Mouse (Mus musculus) liver, postnatal 0 days (tissue): ENCODE measurements around the gene Syngap1. TPM values are rescaled to one million over a fixed set of nuclear protein-coding genes. Genes with fewer than 3 reads are reported as not detected.
A peak's percentile ranks its signal among the peaks of the same experiment; 100 is the strongest.

Experiments
- ATAC-seq: fragments of 200-750 bp; cut with Nextera tagmentation; 2 replicates; pipeline ENCODE4 v1.8.0; 2017; ENCODE audit warnings: mild to moderate bottlenecking, moderate library complexity
- DNase-seq: peaks from one replicate; pipeline ENCODE4 v3.0.0-alpha.2; 2016
- H3K27ac ChIP-seq: fragments of 300-500 bp; sonication (generic); 2 replicates; pipeline ENCODE4 v1.5.1; 2014; ENCODE audit warnings: antibody characterized with exemption, moderate library complexity, mild to moderate bottlenecking, low read depth
- H3K27me3 ChIP-seq: fragments of 300-500 bp; sonication (generic); 2 replicates; pipeline ENCODE4 v1.6.1; 2014; ENCODE audit warnings: low read length, control low read depth, mixed read lengths; ENCODE audit not compliant: insufficient read depth
- H3K36me3 ChIP-seq: fragments of 300-500 bp; sonication (generic); replicated peaks from 2 replicates; pipeline ENCODE4 v1.6.1; 2014; ENCODE audit warnings: mild to moderate bottlenecking, control low read depth, low read length, moderate library complexity, mixed read lengths; ENCODE audit not compliant: insufficient read depth
- H3K4me1 ChIP-seq: fragments of 300-500 bp; sonication (generic); 2 replicates; pipeline ENCODE4 v1.6.1; 2014; ENCODE audit warnings: antibody characterized with exemption, mild to moderate bottlenecking, control low read depth; ENCODE audit not compliant: insufficient read depth
- H3K4me2 ChIP-seq: fragments of 300-500 bp; sonication (generic); 2 replicates; pipeline ENCODE4 v1.6.1; 2014; ENCODE audit warnings: low read depth, mild to moderate bottlenecking, low read length, moderate library complexity, mixed read lengths
- H3K4me3 ChIP-seq: fragments of 300-500 bp; sonication (generic); 2 replicates; pipeline ENCODE4 v1.5.1; 2014; ENCODE audit warnings: low read depth, low read length
- H3K9ac ChIP-seq: fragments of 300-500 bp; sonication (generic); replicated peaks from 2 replicates; pipeline ENCODE4 v1.6.1; 2014; ENCODE audit warnings: mild to moderate bottlenecking, moderate library complexity
- H3K9me3 ChIP-seq: fragments of 300-500 bp; sonication (generic); 2 replicates; pipeline ENCODE4 v1.6.1; 2016; ENCODE audit warnings: mild to moderate bottlenecking, control low read depth, low read length, mixed read lengths
- CTCF ChIP-seq: sonication (generic); IDR thresholded peaks from 2 replicates; pipeline ENCODE4 v1.5.1; 2016; ENCODE audit warnings: antibody characterized with exemption, low read depth
- EP300 ChIP-seq: IDR thresholded peaks from 2 replicates; pipeline ENCODE4 v1.6.1; 2016; ENCODE audit warnings: antibody characterized with exemption, low read depth, mild to moderate bottlenecking
- WGBS: fragments of 180-500 bp; shearing (Covaris S2); extraction: QIAGEN DNeasy Blood & Tissue Kit; methylation state at CpG from one replicate; pipeline ENCODE4 v1.1.7; 2014; ENCODE audit not compliant: insufficient replicate concordance; 5-methylcytosine and 5-hydroxymethylcytosine counted together
- polyA plus RNA-seq: library from polyadenylated mRNA; unstranded; fragments of >200 nt; fragmentation: Nextera tagmentation; extraction: Ambion mirVana; gene quantifications from 2 replicates; pipeline ENCODE4 v1.2.1, GENCODE M21; 2015

Gene Syngap1
- polyA plus RNA-seq, 1 experiment from 2014 or later: 0.33 TPM

DNA sequence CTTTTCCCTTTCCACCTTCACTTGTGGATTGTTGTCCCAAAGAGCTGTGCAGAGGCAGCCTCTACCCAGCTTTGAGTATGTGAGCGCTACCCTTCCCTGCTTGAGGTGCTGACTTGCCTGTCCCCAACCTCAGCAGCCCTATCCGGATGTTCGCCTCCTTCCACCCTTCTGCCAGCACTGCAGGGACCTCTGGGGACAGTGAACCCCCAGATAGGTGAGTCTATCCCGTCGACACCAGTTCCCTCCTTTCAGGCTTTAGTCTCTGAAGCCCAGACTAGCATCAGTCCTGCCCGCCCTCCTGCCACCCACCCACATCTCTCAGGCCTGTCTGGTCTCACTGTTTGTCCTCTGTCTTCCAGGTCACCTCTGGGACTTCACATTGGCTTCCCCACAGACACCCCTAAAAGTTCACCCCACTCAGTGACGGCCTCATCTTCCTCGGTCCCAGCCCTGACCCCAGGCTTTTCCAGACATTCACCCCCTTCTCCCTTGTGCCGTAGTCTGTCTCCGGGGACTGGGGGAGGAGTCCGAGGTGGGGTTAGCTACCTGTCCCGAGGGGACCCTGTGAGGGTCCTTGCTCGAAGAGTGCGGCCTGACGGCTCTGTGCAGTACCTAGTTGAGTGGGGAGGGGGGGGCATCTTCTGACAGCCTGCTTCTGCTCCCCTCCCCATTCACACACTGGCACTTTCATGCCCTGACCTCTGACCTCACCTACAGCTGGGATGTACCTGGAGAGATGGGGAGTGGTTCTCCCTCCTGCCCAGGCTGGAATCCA lies 3.9 kb upstream of the Syngap1 start:
- H3K27ac ChIP-seq: no peak overlapping the region
- H3K4me1 ChIP-seq: peaks cover 41% of the 10 kb centered on the region
- H3K27me3 ChIP-seq: no peaks in the 10 kb centered on the region
- H3K4me2 ChIP-seq: 0 out of 2 replicates have a peak overlapping the region, but pooled peaks have one; percentile 95
- no peaks in the 10 kb centered on the region for H3K9me3 ChIP-seq
- DNase-seq (peak; percentile 12), ATAC-seq (no peak)
- 83% methylated on average over 15 of the region's 15 CpGs for WGBS
- H3K36me3 ChIP-seq: peaks cover 20% of the 10 kb centered on the region
- no peak overlapping the region for H3K9ac ChIP-seq
- no peak for TF ChIP-seq CTCF
- no peak for TF ChIP-seq EP300
- no peak overlapping the region for H3K4me3 ChIP-seq

DNA sequence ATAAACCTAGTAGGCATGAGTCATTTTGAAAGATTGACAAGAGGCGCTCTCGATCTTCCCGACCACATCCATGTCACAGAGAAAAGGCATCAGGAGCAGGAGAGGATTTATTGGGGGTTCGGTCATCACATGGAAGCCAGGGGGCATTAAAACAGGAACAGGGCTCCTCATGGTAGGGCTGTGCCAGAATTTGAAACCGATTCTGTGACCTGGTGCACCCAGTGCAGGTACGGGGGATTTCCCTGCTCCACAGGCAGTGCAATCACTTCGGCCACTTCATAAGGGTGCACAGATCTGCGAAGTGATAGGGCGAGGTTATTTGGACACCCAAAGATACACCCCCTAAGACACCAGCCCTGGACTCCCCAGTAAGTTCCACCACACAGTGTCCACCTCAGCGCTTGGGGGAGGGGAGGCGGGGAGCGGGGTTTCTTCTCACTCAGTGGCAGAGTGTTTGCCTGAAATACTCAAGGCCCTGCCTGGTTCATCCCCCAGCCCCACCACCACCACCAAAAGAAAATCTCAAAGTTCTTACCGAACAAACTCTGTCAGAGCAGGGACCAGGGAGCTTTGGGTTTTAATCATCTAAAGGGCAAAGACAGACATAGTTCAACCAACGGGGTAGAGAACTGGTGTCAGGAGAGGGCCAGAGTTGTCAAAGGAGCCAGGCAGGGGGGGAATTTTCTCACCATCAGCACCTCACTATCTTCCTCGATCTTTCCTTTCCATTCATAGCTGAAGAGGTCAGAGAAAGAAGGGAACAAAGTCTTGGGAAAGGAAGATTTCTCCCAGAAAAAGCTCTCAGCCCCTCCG lies 3.0 kb upstream of the Syngap1 start:
- H3K27me3 ChIP-seq: no peaks in the 10 kb centered on the region
- DNase-seq (peak; percentile 21), ATAC-seq (no peak)
- peak overlapping the region; percentile 82 for H3K27ac ChIP-seq
- peak overlapping the region; percentile 74 for H3K9ac ChIP-seq
- WGBS: 50% methylated on average over 16 of the region's 16 CpGs
- no peaks in the 10 kb centered on the region for H3K9me3 ChIP-seq
- H3K4me1 ChIP-seq: peaks cover 36% of the 10 kb centered on the region
- H3K4me3 ChIP-seq: peak overlapping the region; percentile 69
- peak overlapping the region; percentile 95 for H3K4me2 ChIP-seq
- TF ChIP-seq CTCF: no peak
- TF ChIP-seq EP300: no peak
- H3K36me3 ChIP-seq: peaks cover 20% of the 10 kb centered on the region

DNA sequence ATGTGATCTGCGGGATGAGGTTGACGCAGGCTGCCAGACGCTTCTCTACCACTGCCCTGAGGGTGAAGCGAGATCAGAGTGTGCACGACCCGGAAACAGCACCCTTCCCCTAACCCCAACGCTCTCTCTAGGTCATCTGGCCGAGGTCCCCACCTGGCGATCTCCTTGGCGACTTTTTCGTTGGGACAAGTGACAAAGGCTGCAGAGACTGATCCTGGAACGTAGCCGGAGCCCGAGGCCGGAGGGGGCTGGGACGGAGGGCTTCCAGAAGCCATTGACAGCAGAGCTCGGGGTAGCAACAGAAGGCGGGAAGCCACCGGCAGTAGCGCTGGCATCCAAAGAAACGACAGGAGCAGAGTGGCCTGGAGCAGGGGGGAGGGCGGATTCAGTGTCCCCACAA lies 2.3 kb upstream of the Syngap1 start:
- TF ChIP-seq EP300 (no peak), CTCF (no peak)
- 0 out of 2 replicates have a peak, but pooled peaks have one; percentile 0 for ATAC-seq
- Histone ChIP-seq H3K9ac (peak overlapping the region; percentile 74), H3K4me2 (peak overlapping the region; percentile 95), H3K4me3 (peak overlapping the region; percentile 69), H3K9me3 (no peaks in the 10 kb centered on the region), H3K36me3 (peaks cover 20% of the 10 kb centered on the region), H3K4me1 (peaks cover 29% of the 10 kb centered on the region), H3K27me3 (no peaks in the 10 kb centered on the region), H3K27ac (peak overlapping the region; percentile 82)
- DNase-seq: no peak
- WGBS: under 1% methylated on average over 21 of the region's 22 CpGs

DNA sequence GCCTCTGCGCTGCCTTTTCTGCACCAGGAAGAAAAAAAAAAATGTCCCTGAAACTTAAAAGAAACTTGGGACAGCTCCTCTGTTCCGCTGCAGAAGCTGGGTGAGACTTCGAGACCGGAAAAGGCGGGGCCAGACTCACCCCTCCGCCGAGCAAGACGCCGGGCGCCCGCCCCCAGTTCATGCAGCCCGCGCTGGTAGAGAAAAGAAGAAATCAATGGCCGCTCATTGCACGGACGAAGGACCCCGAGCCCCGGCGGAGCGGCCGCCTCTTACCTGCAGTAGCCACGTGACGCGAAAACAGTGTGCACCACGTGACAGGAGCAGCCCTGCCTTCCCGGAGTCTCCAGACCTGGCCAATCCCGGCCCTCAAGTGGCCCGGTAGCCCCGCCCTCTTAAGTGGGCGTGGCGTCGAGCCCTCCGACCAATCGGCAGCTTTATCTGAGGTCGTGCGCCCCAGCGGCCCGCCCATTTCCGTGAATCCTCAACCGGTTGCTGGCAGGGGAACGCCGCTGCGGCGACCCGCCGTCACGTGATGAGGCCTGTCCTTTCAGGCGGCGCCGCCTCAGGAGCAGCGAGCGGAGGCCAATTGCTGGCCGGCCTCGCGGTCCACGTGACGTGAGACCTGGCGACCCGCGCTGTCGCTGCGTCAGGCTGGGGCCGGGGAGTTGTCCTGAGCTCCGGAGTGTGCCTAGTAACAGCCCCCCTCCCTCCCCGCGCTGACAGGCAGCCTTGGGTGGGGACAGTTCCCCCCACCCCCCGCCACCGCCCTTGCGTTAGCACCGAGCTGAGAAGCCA lies 1.7 kb upstream of the Syngap1 start, which contains the start of gene Cuta:
Cuta (minus strand) TSS at position 392 of the 795 bp plus-strand sequence.
- DNase-seq (peak; percentile 100), ATAC-seq (peak; percentile 96)
- Histone ChIP-seq H3K27me3 (no peaks in the 10 kb centered on the region), H3K4me1 (peaks cover 25% of the 10 kb centered on the region), H3K9me3 (no peaks in the 10 kb centered on the region), H3K4me2 (peak within 1 kb of the TSS; percentile 95), H3K36me3 (peaks cover 20% of the 10 kb centered on the region), H3K9ac (peak within 1 kb of the TSS; percentile 82), H3K27ac (peak within 1 kb of the TSS; percentile 97), H3K4me3 (peak within 1 kb of the TSS; percentile 69)
- TF ChIP-seq EP300: no peak
- no peak for TF ChIP-seq CTCF
- WGBS: under 1% methylated on average over 70 of the region's 70 CpGs

DNA sequence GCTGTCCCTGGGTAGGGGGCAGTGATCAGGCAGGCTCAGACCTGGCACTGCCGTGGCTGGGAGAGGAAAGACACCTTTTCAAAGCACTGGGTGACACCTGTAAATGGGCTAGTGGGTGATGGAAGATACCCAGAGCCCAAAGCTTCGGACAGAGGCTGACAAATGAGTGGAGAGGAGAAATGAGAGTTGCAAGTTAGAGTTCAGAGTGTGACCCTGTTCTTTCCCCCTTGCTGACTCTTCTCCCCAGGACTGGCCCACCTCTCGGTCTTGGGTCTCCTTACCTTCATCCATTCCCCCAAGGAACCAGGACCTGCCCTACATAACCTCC lies 1.1 kb upstream of the Syngap1 start:
- TF ChIP-seq EP300: no peak
- TF ChIP-seq CTCF: 0 out of 2 replicates have a peak, but pooled peaks have one; percentile 3
- DNase-seq: no peak
- no peak for ATAC-seq
- no peaks in the 10 kb centered on the region for H3K27me3 ChIP-seq
- 5% methylated on average over 3 of the region's 3 CpGs for WGBS
- peak overlapping the region; percentile 91 for H3K4me2 ChIP-seq
- peak overlapping the region; percentile 97 for H3K27ac ChIP-seq
- peaks cover 15% of the 10 kb centered on the region for H3K36me3 ChIP-seq
- peak overlapping the region; percentile 57 for H3K4me3 ChIP-seq
- no peaks in the 10 kb centered on the region for H3K9me3 ChIP-seq
- H3K9ac ChIP-seq: peak overlapping the region; percentile 82
- peaks cover 25% of the 10 kb centered on the region for H3K4me1 ChIP-seq
